Mouse (Mus musculus): ENCODE data around the gene Ugt2b1.
"Not testable (repeated sequence)": the region's sequence is repeated elsewhere in the genome, so short reads cannot be mapped to it uniquely, and the experiment has no call there.

Ugt2b1 gene

GRCm38 (mm10) chr5:86926426-86926825 lies at the start of gene Ugt2b1:
Gene Ugt2b1 (minus strand): TSS chr5:86926530.
- no peak for DNase-seq (ENCODE audit: low read depth, low spot score)

GRCm38 (mm10) chr5:86967271-86967670 lies 40.9 kb upstream of the Ugt2b1 start:
- not testable (repeated sequence) for DNase-seq (ENCODE audit: low read depth, low spot score)

- not testable (repeated sequence) for DNase-seq (ENCODE audit: low read depth, low spot score)
Observed at GRCm38 (mm10) chr5:86962849-86963248, 36.5 kb upstream of the Ugt2b1 start.

GRCm38 (mm10) chr5:86961587-86962358 lies 35.4 kb upstream of the Ugt2b1 start:
- DNase-seq (ENCODE audit: low read depth, low spot score), result no peak

- DNase-seq (ENCODE audit: low read depth, low spot score), result no peak
Observed at GRCm38 (mm10) chr5:86960504-86960903, 34.2 kb upstream of the Ugt2b1 start.

GRCm38 (mm10) chr5:86942111-86942510 lies 15.8 kb upstream of the Ugt2b1 start:
- no peak for DNase-seq (ENCODE audit: low read depth, low spot score)

- no peak for DNase-seq (ENCODE audit: low read depth, low spot score)
Observed at GRCm38 (mm10) chr5:86920661-86921233, 5.6 kb downstream of the Ugt2b1 start.

GRCm38 (mm10) chr5:86911357-86912099 lies 14.8 kb downstream of the Ugt2b1 start:
- DNase-seq (ENCODE audit: low read depth, low spot score), result no peak

GRCm38 (mm10) chr5:86910770-86911169 lies 15.6 kb downstream of the Ugt2b1 start:
- DNase-seq (ENCODE audit: low read depth, low spot score), result no peak

- no peak for DNase-seq (ENCODE audit: low read depth, low spot score)
Observed at GRCm38 (mm10) chr5:86906758-86907157, 19.6 kb downstream of the Ugt2b1 start, which contains the start of gene Ugt2b34. Gene Ugt2b34 (minus strand): TSS chr5:86906937.

- no peak for DNase-seq (ENCODE audit: low read depth, low spot score)
Observed at GRCm38 (mm10) chr5:86889933-86890332, 36.4 kb downstream of the Ugt2b1 start.

GRCm38 (mm10) chr5:86888420-86888819 lies 37.9 kb downstream of the Ugt2b1 start:
- DNase-seq (ENCODE audit: low read depth, low spot score), result no peak

GRCm38 (mm10) chr5:86887081-86887480 lies 39.2 kb downstream of the Ugt2b1 start:
- no peak for DNase-seq (ENCODE audit: low read depth, low spot score)

GRCm38 (mm10) chr5:86886620-86887019 lies 39.7 kb downstream of the Ugt2b1 start:
- DNase-seq (ENCODE audit: low read depth, low spot score), result no peak

GRCm38 (mm10) chr5:86871877-86872276 lies 54.5 kb downstream of the Ugt2b1 start:
- no peak for DNase-seq (ENCODE audit: low read depth, low spot score)

Measured in retina, postnatal 7 days (tissue).